Mouse (Mus musculus): ENCODE data around the gene Coro1c. TPM values are rescaled to one million over a fixed set of nuclear protein-coding genes. Genes with fewer than 3 reads are reported as not detected.

Gene Coro1c
- total RNA-seq, 2 experiments from 2014 or later = 70.4 to 84.2 TPM

GRCm38 (mm10) chr5:113888186-113888795, 20.3 kb downstream of the Coro1c start:
- no peak for DNase-seq (ENCODE audit: low spot score in 2 of 2)

GRCm38 (mm10) chr5:113887132-113887531, 21.4 kb downstream of the Coro1c start:
- DNase-seq (ENCODE audit: low spot score in 2 of 2) = peak; percentile 57 to 81

- DNase-seq (ENCODE audit: low spot score in 2 of 2) = no peak
Measured at GRCm38 (mm10) chr5:113885623-113886022, 22.9 kb downstream of the Coro1c start.

GRCm38 (mm10) chr5:113884750-113885149, 23.8 kb downstream of the Coro1c start:
- no peak for DNase-seq (ENCODE audit: low spot score in 2 of 2)

- no peak for DNase-seq (ENCODE audit: low spot score in 2 of 2)
Measured at GRCm38 (mm10) chr5:113883384-113883771, 25.2 kb downstream of the Coro1c start.

- peak in 1 of 2 experiments; percentile 63 for DNase-seq (ENCODE audit: low spot score in 2 of 2)
Measured at GRCm38 (mm10) chr5:113882566-113883383, 25.8 kb downstream of the Coro1c start.

- DNase-seq (ENCODE audit: low spot score in 2 of 2) = no peak
Measured at GRCm38 (mm10) chr5:113881136-113881535, 27.4 kb downstream of the Coro1c start.

- DNase-seq (ENCODE audit: low spot score in 2 of 2) = no peak
Measured at GRCm38 (mm10) chr5:113878943-113879617, 29.5 kb downstream of the Coro1c start.

GRCm38 (mm10) chr5:113877565-113877964, 31.0 kb downstream of the Coro1c start:
- no peak for DNase-seq (ENCODE audit: low spot score in 2 of 2)

GRCm38 (mm10) chr5:113876176-113876575, 32.4 kb downstream of the Coro1c start:
- no peak for DNase-seq (ENCODE audit: low spot score in 2 of 2)

- DNase-seq (ENCODE audit: low spot score in 2 of 2) = no peak
Measured at GRCm38 (mm10) chr5:113875625-113876024, 32.9 kb downstream of the Coro1c start.

GRCm38 (mm10) chr5:113874063-113875024, 34.2 kb downstream of the Coro1c start:
- no peak for DNase-seq (ENCODE audit: low spot score in 2 of 2)

- DNase-seq (ENCODE audit: low spot score in 2 of 2) = peak in 1 of 2 experiments; percentile 73
Measured at GRCm38 (mm10) chr5:113872936-113873912, 35.3 kb downstream of the Coro1c start.

- DNase-seq (ENCODE audit: low spot score in 2 of 2) = no peak
Measured at GRCm38 (mm10) chr5:113871903-113872548, 36.5 kb downstream of the Coro1c start.

GRCm38 (mm10) chr5:113870393-113871040, 38.0 kb downstream of the Coro1c start:
- no peak for DNase-seq (ENCODE audit: low spot score in 2 of 2)

- DNase-seq (ENCODE audit: low spot score in 2 of 2) = peak in 1 of 2 experiments; percentile 72
Measured at GRCm38 (mm10) chr5:113869132-113869531, 39.4 kb downstream of the Coro1c start.

GRCm38 (mm10) chr5:113864992-113865391, 43.6 kb downstream of the Coro1c start:
- no peak for DNase-seq (ENCODE audit: low spot score in 2 of 2)

- no peak for DNase-seq (ENCODE audit: low spot score in 2 of 2)
Measured at GRCm38 (mm10) chr5:113863994-113864393, 44.6 kb downstream of the Coro1c start.

- no peak for DNase-seq (ENCODE audit: low spot score in 2 of 2)
Measured at GRCm38 (mm10) chr5:113862418-113862817, 46.1 kb downstream of the Coro1c start.
